Mouse (Mus musculus) neural tube, embryonic 14.5 days (tissue): ENCODE results near the gene Slc15a2. TPM values are rescaled to one million over a fixed set of nuclear protein-coding genes. Genes with fewer than 3 reads are reported as not detected.

Experiments
- ATAC-seq: fragments of 200-750 bp; cut with Nextera tagmentation; 2 replicates; pipeline ENCODE4 v1.8.0; 2017; ENCODE audit warnings: low read depth, mild to moderate bottlenecking, moderate TSS enrichment, moderate library complexity
- H3K27ac ChIP-seq: fragments of 300-500 bp; sonication (generic); 2 replicates; pipeline ENCODE4 v1.5.1; 2014; ENCODE audit warnings: low read depth, mild to moderate bottlenecking, control low read depth, low read length, moderate library complexity, mixed read lengths
- H3K27me3 ChIP-seq: fragments of 300-500 bp; sonication (generic); 2 replicates; pipeline ENCODE4 v1.6.1; 2014; ENCODE audit warnings: low read length; ENCODE audit not compliant: control insufficient read depth, insufficient read depth
- H3K36me3 ChIP-seq: fragments of 300-500 bp; sonication (generic); 2 replicates; pipeline ENCODE4 v1.6.1; 2014; ENCODE audit warnings: low read length, mixed read lengths; ENCODE audit not compliant: control insufficient read depth, insufficient read depth
- H3K4me1 ChIP-seq: fragments of 300-500 bp; sonication (generic); 2 replicates; pipeline ENCODE4 v1.6.1; 2014; ENCODE audit warnings: low read length; ENCODE audit not compliant: control insufficient read depth, insufficient read depth
- H3K4me2 ChIP-seq: fragments of 300-500 bp; sonication (generic); 2 replicates; pipeline ENCODE4 v1.6.1; 2014; ENCODE audit warnings: mild to moderate bottlenecking, low read depth, low read length, control low read depth
- H3K4me3 ChIP-seq: fragments of 300-500 bp; sonication (generic); 2 replicates; pipeline ENCODE4 v1.5.1; 2014; ENCODE audit warnings: low read depth, low read length, control low read depth, mixed read lengths
- H3K9ac ChIP-seq: fragments of 300-500 bp; sonication (generic); replicated peaks from 2 replicates; pipeline ENCODE4 v1.6.1; 2014; ENCODE audit warnings: low read depth, mild to moderate bottlenecking, control low read depth, low read length, mixed read lengths
- H3K9me3 ChIP-seq: fragments of 300-500 bp; sonication (generic); 2 replicates; pipeline ENCODE4 v1.6.1; 2016; ENCODE audit warnings: low read length; ENCODE audit not compliant: control insufficient read depth
- WGBS: fragments of 180-500 bp; shearing (Covaris S2); extraction: QIAGEN DNeasy Blood & Tissue Kit; methylation state at CpG from one replicate; pipeline ENCODE4 v1.1.7; 2014; 5-methylcytosine and 5-hydroxymethylcytosine counted together
- polyA plus RNA-seq: library from polyadenylated mRNA; unstranded; fragments of >200 nt; fragmentation: Nextera tagmentation; extraction: Ambion mirVana; gene quantifications from 2 replicates; pipeline ENCODE4 v1.2.1, GENCODE M21; 2014

Slc15a2 gene
- polyA plus RNA-seq, 1 experiment from 2014 or later, result 14.7 TPM

GRCm38 (mm10) chr16:36772996-36773395 lies 11.8 kb downstream of the Slc15a2 start:
- H3K4me3 ChIP-seq, result no peak overlapping the region
- no peak overlapping the region for H3K27ac ChIP-seq
- H3K36me3 ChIP-seq, result no peaks in the 10 kb centered on the region
- H3K9ac ChIP-seq, result no peak overlapping the region
- H3K4me2 ChIP-seq, result no peak overlapping the region
- H3K9me3 ChIP-seq, result no peaks in the 10 kb centered on the region
- no peaks in the 10 kb centered on the region for H3K27me3 ChIP-seq
- WGBS, result 92% methylated on average over 5 of the region's 5 CpGs
- H3K4me1 ChIP-seq, result no peaks in the 10 kb centered on the region
- ATAC-seq, result no peak

DNA sequence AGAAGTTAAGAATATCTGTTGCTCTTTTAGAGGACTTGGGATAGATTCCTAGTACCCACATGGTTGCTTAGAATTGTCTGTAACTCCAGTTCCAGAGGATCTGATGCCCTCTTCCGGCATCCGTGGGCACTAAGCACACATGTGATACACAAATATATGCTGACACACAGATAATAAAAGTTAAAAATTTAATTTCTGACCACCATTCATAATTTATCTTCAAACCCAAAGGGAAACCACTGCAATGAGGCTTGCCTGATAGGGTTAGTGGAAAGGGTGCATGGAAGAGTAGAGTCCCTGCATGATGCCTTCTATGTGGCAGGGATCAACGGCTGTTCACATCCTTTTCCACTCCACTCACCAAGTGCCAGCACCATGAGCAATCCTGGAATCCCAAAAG lies 13.1 kb downstream of the Slc15a2 start:
- no peak overlapping the region for H3K4me3 ChIP-seq
- H3K9me3 ChIP-seq, result no peaks in the 10 kb centered on the region
- no peaks in the 10 kb centered on the region for H3K4me1 ChIP-seq
- 96% methylated on average over 3 of the region's 3 CpGs for WGBS
- H3K4me2 ChIP-seq, result no peak overlapping the region
- H3K27me3 ChIP-seq, result no peaks in the 10 kb centered on the region
- H3K36me3 ChIP-seq, result no peaks in the 10 kb centered on the region
- H3K9ac ChIP-seq, result no peak overlapping the region
- H3K27ac ChIP-seq, result no peak overlapping the region
- no peak for ATAC-seq

DNA sequence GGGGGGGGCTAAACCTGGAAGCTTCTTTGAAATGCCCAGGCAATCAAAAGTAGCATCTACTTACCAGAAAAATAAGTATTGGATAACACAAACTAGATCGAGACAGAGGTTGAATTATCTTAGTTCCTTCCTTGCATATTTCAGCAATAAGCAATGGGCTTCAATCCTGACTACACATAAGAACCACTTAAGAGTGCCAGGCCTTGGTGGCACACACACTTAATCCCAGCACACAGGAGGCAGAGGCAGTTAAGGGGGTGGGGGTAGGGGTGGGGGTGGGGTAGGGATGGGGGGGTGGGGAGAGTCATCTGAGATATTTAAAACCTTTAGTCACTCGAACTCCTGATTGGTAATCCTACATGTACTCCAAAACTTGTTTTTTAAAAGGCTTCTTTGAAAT lies 13.5 kb downstream of the Slc15a2 start:
- Histone ChIP-seq H3K27ac (no peak overlapping the region), H3K4me3 (no peak overlapping the region), H3K4me1 (no peaks in the 10 kb centered on the region), H3K27me3 (no peaks in the 10 kb centered on the region), H3K36me3 (no peaks in the 10 kb centered on the region), H3K9ac (no peak overlapping the region), H3K4me2 (no peak overlapping the region), H3K9me3 (no peaks in the 10 kb centered on the region)
- WGBS, result 88% methylated on average over 2 of the region's 2 CpGs
- ATAC-seq, result no peak

- ATAC-seq, result peak; percentile 69; the same call in 1 of the 2 replicates
- Histone ChIP-seq H3K4me3 (no peak overlapping the region), H3K9me3 (no peaks in the 10 kb centered on the region), H3K27ac (no peak overlapping the region), H3K9ac (no peak overlapping the region), H3K4me2 (no peak overlapping the region), H3K36me3 (no peaks in the 10 kb centered on the region), H3K4me1 (no peaks in the 10 kb centered on the region), H3K27me3 (no peaks in the 10 kb centered on the region)
- WGBS, result 61% methylated on average over 4 of the region's 4 CpGs
These were observed 13.9 kb downstream of the Slc15a2 start for GRCm38 (mm10) chr16:36770830-36771229.

GRCm38 (mm10) chr16:36770191-36770771 lies 14.5 kb downstream of the Slc15a2 start:
- 70% methylated on average over 8 of the region's 13 CpGs for WGBS
- H3K27ac ChIP-seq, result no peak overlapping the region
- no peaks in the 10 kb centered on the region for H3K27me3 ChIP-seq
- H3K36me3 ChIP-seq, result no peaks in the 10 kb centered on the region
- no peak overlapping the region for H3K4me2 ChIP-seq
- H3K4me1 ChIP-seq, result no peaks in the 10 kb centered on the region
- H3K9ac ChIP-seq, result no peak overlapping the region
- ATAC-seq, result no peak
- H3K9me3 ChIP-seq, result no peaks in the 10 kb centered on the region
- no peak overlapping the region for H3K4me3 ChIP-seq

DNA sequence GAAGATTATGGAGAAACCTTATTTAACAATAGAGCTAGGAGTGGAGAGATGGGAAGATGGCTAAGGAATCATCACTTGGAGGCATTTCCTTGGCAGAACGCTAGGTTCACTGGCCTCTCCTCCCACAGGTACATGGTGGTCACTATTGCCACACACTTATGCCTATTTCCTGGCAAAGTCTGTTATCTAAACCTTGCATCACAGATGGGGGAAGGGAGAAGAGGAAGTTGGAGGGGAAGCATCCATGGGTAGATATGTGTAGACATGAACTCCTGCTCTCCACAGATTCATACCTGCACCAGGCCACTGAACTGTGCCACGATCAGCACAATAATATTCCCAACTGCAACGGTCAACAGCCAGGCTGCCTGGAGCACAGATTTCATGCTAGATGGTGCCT lies 32.8 kb downstream of the Slc15a2 start:
- H3K9me3 ChIP-seq, result no peaks in the 10 kb centered on the region
- ATAC-seq, result no peak
- H3K4me1 ChIP-seq, result no peaks in the 10 kb centered on the region
- no peak overlapping the region for H3K9ac ChIP-seq
- H3K4me3 ChIP-seq, result no peak overlapping the region
- H3K27me3 ChIP-seq, result no peaks in the 10 kb centered on the region
- H3K4me2 ChIP-seq, result no peak overlapping the region
- WGBS, result 90% methylated on average over 3 of the region's 3 CpGs
- no peaks in the 10 kb centered on the region for H3K36me3 ChIP-seq
- no peak overlapping the region for H3K27ac ChIP-seq

DNA sequence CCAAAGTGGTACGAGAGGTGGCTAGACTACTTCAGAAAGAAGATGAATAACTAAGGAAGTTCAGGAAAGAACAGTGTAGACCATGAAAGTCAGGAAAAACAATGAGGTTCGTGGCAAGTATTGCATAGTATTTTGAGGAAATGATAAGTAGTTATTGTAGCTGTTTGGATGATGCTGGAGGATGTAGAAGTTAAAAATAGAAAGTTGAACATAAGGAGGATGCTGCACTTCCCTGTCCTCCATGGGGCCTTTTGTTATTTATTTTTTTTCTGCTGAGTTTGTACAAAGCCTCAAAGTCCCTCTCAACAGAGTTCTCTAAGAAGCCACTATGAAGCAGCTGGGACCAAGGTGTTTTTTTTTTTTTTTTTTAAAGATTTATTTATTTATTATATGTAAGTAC lies 37.0 kb downstream of the Slc15a2 start:
- H3K4me3 ChIP-seq, result no peak overlapping the region
- WGBS, result 73% methylated on average over 2 of the region's 2 CpGs
- H3K27ac ChIP-seq, result no peak overlapping the region
- H3K4me1 ChIP-seq, result no peaks in the 10 kb centered on the region
- no peaks in the 10 kb centered on the region for H3K9me3 ChIP-seq
- H3K36me3 ChIP-seq, result no peaks in the 10 kb centered on the region
- no peaks in the 10 kb centered on the region for H3K27me3 ChIP-seq
- no peak overlapping the region for H3K4me2 ChIP-seq
- no peak overlapping the region for H3K9ac ChIP-seq
- no peak for ATAC-seq

- no peak for ATAC-seq
- no peaks in the 10 kb centered on the region for H3K36me3 ChIP-seq
- no peak overlapping the region for H3K4me2 ChIP-seq
- H3K27ac ChIP-seq, result no peak overlapping the region
- H3K9ac ChIP-seq, result no peak overlapping the region
- no peaks in the 10 kb centered on the region for H3K4me1 ChIP-seq
- WGBS, result 85% methylated on average over 4 of the region's 4 CpGs
- no peaks in the 10 kb centered on the region for H3K9me3 ChIP-seq
- no peaks in the 10 kb centered on the region for H3K27me3 ChIP-seq
- no peak overlapping the region for H3K4me3 ChIP-seq
These were observed 37.7 kb downstream of the Slc15a2 start for GRCm38 (mm10) chr16:36747068-36747467.

DNA sequence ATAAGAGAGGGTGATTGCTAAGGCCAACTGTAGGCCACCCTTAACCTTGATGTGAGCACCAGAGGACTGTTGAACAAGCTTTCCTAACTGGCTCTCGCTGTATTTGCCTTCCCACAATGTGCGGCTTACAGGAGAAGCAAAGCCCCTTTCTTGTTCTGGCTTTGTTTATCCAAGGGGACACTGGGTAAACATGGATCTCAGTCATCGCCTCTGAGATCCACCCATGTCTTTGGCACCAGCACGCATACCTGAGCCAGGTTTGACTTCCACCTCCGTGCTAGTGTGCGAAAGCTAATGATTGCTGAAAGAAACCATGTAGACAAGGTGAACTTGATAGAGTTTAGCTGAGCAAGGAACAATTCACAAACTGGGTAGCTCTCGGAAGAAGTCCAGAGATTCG lies 41.2 kb downstream of the Slc15a2 start:
- H3K4me3 ChIP-seq, result no peak overlapping the region
- no peak for ATAC-seq
- 90% methylated on average over 8 of the region's 8 CpGs for WGBS

More for the DNA sequence above, 41.2 kb downstream of the Slc15a2 start:
- Histone ChIP-seq H3K4me1 (no peaks in the 10 kb centered on the region), H3K27me3 (no peaks in the 10 kb centered on the region), H3K9me3 (no peaks in the 10 kb centered on the region), H3K4me2 (no peak overlapping the region), H3K27ac (no peak overlapping the region), H3K36me3 (no peaks in the 10 kb centered on the region), H3K9ac (no peak overlapping the region)
